Mouse (Mus musculus): ENCODE data around the gene Cpn1. TPM values are rescaled to one million over a fixed set of nuclear protein-coding genes. Genes with fewer than 3 reads are reported as not detected.

Gene Cpn1
- polyA plus RNA-seq (2012; rRNA removed): 0.13 and 0.14 TPM in 2 replicates

DNA sequence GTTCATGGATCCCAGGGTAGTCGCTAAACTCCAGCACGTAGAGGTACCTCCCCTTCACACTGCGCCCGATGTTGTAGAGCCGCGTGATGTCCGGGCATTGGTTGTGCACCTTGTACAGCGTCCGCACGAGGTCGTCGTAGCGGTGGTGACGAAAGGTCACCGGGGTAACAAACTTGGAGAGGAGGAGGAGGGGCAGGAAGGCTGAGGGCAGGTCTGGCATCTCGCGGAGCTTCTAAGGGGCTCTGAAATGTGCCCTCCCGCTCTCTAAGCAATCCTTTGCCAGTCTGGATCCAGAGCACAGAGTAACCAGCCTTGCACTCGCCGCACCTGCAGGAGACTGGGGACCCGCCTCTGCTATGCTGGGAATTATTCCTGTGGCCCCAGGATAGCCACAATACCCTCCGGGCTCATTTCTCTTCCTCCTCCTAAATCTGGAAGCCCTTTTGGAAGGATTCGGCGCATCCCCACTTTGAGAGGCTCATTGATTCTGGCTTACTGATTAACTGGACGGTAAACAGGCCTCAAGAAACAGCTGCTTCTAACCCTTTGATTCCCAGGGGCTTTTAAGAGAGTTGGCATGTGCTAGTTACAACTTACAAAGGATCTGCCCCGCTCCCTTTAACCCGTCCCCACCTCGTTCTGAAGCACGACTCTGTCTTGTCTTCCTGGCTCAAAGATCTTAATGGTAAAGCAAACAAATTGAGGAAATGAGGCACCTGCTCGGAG lies at the start of gene Cpn1:
Gene Cpn1, minus strand, starts transcription at position 488 of the 726 bp plus-strand sequence.
- DNase-seq (ENCODE audit: extremely low spot score in 1 of 2, low spot score in 1 of 2): no peak

- DNase-seq (ENCODE audit: extremely low spot score in 1 of 2, low spot score in 1 of 2): no peak
Measured at GRCm38 (mm10) chr19:44033396-44033795, 47.0 kb upstream of the Cpn1 start.

GRCm38 (mm10) chr19:44032046-44032744 lies 45.8 kb upstream of the Cpn1 start:
- no peak for DNase-seq (ENCODE audit: extremely low spot score in 1 of 2, low spot score in 1 of 2)

DNA sequence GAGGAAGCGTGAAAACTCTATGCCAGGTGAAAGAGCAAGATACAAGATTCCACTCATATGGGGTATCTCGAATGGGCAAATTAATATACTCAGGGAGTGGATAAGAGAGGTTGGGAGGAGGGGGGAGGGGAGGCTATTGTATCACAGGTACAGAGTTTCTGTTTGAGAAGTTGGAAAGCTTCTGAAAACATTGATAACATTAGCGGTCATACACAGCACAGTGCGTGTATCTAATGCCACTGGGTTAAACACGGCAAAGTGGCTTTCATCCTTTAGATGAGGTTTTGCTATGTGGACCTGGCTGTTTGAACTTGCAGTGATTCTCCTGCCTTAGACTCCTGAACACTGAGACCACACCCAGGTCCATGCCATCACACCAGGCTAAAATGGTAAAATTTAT lies 43.7 kb upstream of the Cpn1 start:
- no peak for DNase-seq (ENCODE audit: extremely low spot score in 1 of 2, low spot score in 1 of 2)

DNA sequence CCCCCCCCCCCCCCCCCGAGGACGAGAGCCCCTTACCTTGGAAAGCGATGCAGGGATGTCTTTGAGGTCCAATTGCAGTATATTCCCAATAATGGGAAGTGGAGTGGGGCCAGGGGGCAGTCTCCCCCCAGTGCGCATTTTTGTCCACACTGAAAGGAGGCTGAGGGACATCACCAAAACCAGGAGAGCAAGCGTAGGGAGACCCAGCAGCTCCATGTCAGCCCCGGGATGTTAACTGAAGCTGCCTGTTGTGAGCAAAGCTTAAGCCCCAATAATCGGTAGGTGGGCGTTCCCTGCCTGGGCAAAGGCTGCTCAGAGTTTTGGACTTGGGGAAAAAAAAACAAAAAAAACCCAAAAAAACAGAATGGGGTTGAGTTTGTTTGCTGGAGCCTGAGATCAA lies 42.6 kb upstream of the Cpn1 start, which contains the start of gene Cyp2c23:
Gene Cyp2c23, minus strand, starts transcription at position 237 of the 400 bp plus-strand sequence.
- no peak for DNase-seq (ENCODE audit: extremely low spot score in 1 of 2, low spot score in 1 of 2)

- no peak for DNase-seq (ENCODE audit: extremely low spot score in 1 of 2, low spot score in 1 of 2)
Measured at GRCm38 (mm10) chr19:44026956-44027530, 40.7 kb upstream of the Cpn1 start.

GRCm38 (mm10) chr19:44024921-44025585 lies 38.7 kb upstream of the Cpn1 start:
- DNase-seq (ENCODE audit: extremely low spot score in 1 of 2, low spot score in 1 of 2): peak in 1 of 2 experiments; percentile 20

- DNase-seq (ENCODE audit: extremely low spot score in 1 of 2, low spot score in 1 of 2): no peak
Measured at GRCm38 (mm10) chr19:44023066-44023465, 36.7 kb upstream of the Cpn1 start.

- no peak for DNase-seq (ENCODE audit: extremely low spot score in 1 of 2, low spot score in 1 of 2)
Measured at GRCm38 (mm10) chr19:44021502-44021901, 35.1 kb upstream of the Cpn1 start.

- DNase-seq (ENCODE audit: extremely low spot score in 1 of 2, low spot score in 1 of 2): no peak
Measured at GRCm38 (mm10) chr19:44019739-44020138, 33.4 kb upstream of the Cpn1 start.

- no peak for DNase-seq (ENCODE audit: extremely low spot score in 1 of 2, low spot score in 1 of 2)
Measured at GRCm38 (mm10) chr19:44013862-44014261, 27.5 kb upstream of the Cpn1 start.

- no peak for DNase-seq (ENCODE audit: extremely low spot score in 1 of 2, low spot score in 1 of 2)
Measured at GRCm38 (mm10) chr19:44008784-44009183, 22.4 kb upstream of the Cpn1 start.

DNA sequence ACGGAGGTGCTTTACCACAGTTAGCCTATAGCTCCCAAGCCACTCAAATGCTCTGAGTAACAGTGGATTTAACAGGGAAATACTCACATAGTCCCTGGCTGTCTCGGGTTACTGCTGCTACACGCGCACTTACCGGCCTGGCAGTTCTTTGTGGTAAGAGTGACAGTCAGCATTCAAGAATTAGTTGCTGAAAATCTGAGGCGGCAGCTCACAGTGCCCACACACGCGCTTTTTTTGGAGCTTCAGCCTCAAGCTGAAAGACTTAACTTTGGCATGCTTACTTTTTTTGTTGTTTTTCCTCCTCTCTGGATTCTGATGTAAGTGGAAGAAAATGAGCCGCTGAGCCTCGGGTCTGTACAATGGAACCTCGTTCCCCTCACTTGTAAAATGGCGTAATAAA lies 20.8 kb upstream of the Cpn1 start:
- DNase-seq (ENCODE audit: extremely low spot score in 1 of 2, low spot score in 1 of 2): peak; percentile 22 to 64

DNA sequence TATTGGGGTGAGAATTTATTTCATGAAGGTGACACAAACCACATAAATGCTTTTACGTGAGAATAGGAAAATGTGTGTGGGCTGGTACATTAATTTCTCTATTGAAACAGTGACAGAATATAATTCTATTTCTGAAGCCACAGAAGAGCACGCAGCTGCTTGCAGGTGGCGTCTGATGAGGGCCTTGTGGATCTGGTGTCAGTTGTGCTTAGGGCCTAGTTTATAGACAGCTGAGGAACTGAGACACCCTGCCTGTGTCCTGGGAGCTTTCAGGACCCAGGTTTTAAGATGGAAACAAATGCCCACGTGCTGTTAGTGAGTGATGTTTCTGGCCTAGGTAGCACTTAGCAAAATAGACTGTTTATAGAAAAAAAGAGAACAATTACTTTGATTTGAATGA lies 18.7 kb upstream of the Cpn1 start:
- DNase-seq (ENCODE audit: extremely low spot score in 1 of 2, low spot score in 1 of 2): no peak

DNA sequence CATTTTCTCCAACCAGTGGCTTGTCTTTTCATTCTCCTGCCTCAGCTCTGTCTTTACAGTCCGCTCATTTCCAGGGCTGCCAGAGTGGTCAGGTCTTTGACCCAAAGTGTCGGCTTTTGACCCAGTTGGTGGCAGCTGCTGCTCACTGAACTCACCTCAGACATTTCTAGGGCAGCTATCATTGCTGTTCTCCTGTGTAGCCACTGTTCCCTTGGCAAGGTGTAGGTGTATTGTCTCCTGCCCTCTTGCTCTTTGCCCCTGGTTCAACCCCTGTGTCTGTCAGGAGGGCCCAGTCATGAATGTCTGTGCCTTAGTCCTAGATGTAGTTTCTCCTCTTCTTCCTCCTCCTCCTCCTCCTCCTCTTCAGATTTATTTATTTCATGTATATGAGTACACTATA lies 17.9 kb upstream of the Cpn1 start:
- DNase-seq (ENCODE audit: extremely low spot score in 1 of 2, low spot score in 1 of 2): no peak

- DNase-seq (ENCODE audit: extremely low spot score in 1 of 2, low spot score in 1 of 2): peak; percentile 46 to 54
Measured at GRCm38 (mm10) chr19:44000720-44001119, 14.4 kb upstream of the Cpn1 start.

DNA sequence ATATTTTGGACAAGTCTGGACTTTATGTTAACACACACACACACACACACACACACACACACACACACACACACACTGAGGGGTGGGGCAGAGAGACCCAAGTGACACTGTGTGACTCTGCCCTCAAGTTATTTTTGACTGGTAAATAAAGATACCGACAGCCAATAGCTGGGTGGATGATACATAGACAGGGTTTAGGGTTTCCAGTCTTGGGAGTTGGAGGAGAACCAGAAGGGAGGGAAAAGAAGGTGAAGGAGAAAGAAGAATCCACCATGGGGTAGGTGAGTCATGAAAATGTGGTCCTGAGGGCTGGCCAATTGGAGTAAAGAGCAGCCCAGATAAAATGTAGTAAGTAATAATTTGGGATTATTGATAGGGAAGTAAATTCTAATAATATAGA lies 13.7 kb upstream of the Cpn1 start:
- DNase-seq (ENCODE audit: extremely low spot score in 1 of 2, low spot score in 1 of 2): no peak

DNA sequence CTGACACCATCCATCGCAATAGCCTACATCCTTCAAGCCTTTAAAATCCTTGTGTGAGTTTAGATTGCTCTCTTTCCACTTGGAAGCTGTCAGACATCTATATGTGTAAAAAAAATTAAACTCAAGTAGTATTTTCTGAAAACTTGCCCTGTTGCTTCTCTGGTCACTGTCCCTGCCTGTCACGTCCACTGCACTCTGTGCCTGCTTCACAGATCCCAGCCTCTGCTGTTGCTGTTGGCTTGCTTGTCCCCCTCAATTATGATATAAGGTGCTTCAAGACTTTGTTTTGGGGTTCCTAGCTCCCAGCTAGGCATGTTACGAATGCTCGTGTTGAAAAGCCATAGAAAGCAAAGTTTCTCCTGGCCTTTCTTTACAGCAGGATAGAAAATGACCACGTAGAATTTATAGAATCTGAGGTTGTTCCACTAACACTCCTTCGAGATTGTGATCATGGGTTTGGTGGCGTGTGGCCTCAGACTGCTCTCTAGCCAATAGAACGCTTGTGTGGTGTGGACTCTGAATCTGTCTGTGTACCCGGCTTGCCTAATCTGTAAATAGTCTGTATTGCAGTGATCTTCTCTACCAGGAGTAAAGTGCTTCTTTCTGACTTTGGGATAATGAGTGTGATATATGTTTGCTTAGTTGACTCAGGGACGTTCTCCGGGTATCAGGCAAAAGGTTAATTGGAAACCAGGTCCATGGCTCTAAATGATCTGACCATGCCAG lies 12.6 kb upstream of the Cpn1 start:
- no peak for DNase-seq (ENCODE audit: extremely low spot score in 1 of 2, low spot score in 1 of 2)

DNA sequence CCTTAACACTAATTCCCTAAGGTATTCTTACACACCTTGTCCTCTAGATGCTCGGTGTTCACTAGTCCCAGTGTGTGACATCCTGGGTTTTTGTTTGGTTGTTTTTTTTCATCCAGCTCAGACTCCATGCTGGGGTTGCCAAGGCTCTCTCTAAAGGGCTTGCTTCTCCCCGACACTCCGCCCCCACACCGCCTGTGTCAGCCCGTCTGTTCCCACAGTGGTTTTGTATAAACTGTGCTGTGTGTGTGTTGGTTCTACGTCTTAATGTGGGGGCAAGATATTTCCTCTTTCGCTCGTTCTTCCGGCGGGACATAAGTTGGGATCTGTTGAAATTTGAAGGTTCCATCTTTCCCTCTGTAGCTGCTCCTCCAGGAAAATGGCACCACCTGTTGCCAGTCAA lies 11.7 kb upstream of the Cpn1 start:
- DNase-seq (ENCODE audit: extremely low spot score in 1 of 2, low spot score in 1 of 2): peak; percentile 50 to 74

- DNase-seq (ENCODE audit: extremely low spot score in 1 of 2, low spot score in 1 of 2): no peak
Measured at GRCm38 (mm10) chr19:43995427-43995826, 9.1 kb upstream of the Cpn1 start.
